Mouse (Mus musculus) left cerebral cortex, adult 18-20 months (tissue): ENCODE measurements around the gene Ptprn2. TPM values are rescaled to one million over a fixed set of nuclear protein-coding genes. Genes with fewer than 3 reads are reported as not detected.

Source experiments
- DNase-seq, 2 experiments: peaks; one replicate each; pipeline ENCODE4 v3.0.0; 2021 to 2022; ENCODE audit warnings: low spot score in 2 of 2, mixed read lengths in 1 of 2
- microRNA-seq, 2 experiments: library from miRNA; unstranded; fragments of <30 nt; microRNA quantifications; one replicate each; pipeline ENCODE4 v1.2.0; 2021
- total RNA-seq, 2 experiments: library from RNA; stranded (reverse); gene quantifications; 2 replicates each; pipeline ENCODE4 v1.2.3; 2021

The Ptprn2 gene
- total RNA-seq, 2 experiments from 2014 or later: 307 to 332 TPM

DNA sequence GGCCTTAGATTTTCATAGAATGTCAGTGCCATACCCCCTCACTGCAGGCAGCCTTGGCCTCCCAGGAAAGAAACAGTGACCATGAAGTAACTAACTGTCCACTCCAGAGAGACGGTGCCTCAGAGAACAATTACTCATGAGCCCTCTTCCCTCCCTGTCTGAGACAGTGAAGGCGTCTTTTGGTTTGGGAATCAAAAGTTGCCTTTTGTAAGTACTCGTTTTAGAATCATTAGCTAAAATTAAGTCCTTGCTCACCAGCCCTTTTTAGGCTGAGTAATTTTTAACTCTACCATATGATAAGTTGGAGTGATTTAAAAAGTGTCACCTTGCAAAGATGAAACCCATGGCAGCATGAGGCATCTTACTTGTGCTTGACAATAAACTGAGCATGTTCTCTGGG is 806.4 kb downstream of the Ptprn2 start:
- no peak for DNase-seq

DNA sequence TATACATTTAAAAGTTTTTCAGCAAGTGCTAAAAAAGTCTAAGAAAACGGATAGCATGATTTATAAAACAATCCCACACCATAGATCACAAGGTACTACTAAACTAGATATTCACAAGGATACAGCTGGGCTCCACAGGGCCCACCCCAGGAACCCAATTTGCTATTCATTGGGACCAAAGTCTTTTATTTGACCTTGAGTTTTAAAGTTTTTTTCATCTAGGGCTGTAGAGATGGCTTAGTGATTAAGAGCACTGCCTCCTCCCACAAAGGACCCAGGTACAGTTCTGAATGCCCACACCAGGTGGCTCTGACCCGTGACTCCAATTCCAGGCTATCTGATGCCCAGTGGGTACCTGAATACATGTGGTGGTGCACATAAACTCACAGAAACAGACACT is 811.3 kb downstream of the Ptprn2 start:
- no peak for DNase-seq

DNA sequence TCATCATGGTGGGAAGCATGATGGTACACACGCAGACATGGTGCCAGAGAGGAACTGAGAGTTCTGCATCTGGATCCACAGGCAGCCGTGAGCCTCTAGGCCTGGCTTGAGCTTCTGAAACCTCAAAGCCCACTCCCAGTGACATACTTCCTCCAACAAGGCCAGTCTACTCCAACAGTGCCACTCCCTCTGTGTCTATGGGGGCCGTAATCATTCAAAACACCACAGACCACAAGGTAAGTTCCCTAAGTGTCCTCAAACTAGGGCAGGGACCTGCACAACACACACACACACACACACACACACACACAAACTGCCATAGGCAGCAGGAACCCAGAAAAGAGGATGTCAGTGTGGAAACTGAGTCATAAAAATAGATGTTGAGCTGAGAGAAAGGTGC is 813.6 kb downstream of the Ptprn2 start:
- DNase-seq: no peak

DNA sequence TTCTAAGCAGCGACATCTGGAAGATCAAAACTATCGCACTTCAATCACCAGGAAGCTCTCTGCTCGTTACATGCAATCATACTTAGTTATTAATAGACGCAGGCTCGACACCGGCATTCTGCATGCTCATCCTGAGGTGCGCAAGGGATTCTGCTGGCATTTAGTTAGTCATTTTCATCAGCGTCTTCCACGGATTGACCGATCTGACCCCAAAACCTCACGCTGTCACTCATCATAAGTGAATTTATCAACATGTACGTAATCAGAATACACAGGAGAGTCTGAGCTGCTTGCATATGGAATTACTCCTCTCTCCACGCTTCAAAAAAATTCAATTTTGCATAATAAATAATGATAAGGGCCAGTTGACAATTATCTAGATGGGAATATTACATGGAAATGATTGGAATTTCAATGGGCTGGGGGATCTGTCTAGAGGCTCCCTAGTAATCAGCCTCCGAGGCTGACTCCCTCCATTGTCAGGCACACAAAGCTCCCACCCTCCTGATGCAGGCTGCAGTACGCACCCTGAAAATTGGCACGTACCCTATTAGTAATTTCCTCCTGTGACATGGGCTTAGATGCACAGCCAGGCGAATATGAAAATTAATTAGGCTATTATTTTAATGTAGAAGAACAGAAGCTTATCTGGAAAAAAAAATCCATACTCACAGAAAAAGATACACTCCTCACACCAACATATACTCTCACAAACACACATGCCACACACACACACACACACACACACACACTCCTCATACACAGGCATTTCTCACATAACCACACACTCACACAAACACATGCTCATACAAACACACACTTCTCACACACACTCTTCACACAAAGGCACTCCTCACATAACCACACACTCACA is 819.5 kb downstream of the Ptprn2 start:
- DNase-seq: no peak

DNA sequence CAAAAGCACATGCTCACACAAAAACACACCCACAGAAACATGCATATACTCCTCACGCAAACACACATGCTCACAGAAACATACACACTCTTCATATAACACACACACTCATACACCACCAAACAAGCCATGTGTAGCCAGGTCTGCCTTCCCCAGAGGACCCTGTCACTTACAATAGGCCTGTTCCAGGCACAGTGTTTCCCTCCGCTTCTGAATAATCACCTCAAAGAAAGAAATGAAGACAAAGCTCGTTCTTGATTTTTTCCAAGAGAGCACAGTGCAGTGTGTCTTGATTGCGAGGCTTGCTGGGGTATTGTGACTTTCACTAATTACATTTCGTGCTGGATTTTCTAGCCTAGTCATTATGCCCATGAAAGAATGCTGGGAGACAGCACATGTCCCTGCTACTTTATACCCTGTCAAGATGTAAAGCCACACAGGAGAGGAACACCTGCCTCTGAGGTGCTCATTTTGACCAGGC is 820.1 kb downstream of the Ptprn2 start:
- no peak for DNase-seq

DNA sequence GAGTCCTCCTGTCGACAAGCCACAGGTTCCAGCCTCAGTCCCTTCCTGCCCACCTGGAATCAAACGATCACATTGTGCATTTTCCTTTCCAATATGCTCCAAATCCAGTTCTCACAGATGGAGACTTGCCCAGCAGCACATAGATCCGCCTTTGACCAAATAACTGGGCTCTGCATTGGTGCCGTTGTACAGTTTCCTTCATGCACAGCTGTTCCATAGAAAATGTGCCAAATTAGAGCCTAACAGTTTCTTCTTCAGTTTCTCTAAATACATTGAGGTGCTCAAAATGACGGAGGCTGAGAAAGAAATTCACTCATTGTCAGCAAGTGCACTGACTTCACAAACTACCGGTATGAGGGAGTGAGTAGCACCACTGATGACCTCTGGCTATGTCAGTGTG is 826.6 kb downstream of the Ptprn2 start:
- no peak for DNase-seq

DNA sequence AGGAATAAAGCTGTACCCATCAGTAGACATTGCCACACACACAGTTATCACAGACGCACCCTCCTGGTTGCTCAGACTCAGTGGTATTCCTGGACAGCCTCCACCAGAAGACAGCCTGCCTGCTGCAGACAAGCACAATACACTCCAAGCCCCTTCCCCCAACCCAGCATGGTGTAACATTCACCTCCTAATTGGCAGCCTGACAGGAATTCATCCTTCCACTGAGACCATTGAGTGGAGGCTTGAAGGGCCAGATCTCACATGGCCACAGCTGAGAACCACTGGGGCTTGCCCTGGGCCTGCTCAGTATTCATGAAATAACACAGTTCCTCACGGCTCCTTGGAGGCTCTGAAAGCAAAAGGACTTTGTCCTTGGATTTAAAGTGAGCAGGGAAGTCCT is 829.5 kb downstream of the Ptprn2 start:
- no peak for DNase-seq

DNA sequence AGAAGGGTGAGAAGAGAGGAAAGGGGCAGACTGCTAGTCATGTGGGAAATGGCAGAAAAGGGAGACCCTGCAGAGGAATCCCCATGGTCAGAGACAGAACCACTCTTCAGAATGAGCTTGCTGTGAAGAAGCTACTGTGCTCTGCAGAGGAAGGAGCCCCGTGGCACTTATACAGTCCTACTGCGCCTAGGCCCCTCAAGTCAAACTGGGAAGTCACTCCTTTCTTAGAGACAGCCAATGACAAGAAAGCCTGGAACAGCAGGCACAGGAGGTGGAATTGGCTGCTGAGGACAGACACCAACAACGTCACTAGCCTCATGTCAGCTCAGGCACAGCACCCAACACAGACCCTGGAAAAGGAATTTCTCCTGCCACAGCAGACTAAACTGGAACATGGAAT is 830.1 kb downstream of the Ptprn2 start:
- DNase-seq: no peak

DNA sequence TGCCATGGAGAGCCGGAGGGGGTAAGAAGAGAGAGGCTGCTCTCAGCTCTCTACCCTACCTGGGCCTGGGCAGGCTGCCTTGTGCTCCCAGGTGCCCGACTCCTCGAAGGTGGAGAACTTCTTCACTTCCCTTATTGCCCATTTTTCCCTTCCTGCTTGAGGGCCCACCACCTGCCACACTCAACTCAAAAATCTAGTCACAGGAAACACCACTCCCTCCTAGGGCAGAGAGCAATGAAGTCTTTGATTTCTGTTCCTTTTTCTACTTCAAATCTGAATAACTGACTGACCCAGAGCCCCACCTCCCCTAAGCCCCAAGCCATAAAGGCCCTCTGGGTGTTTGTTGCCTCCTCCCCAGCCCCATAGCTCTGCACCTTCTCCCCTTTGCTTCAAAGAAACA is 832.7 kb downstream of the Ptprn2 start:
- no peak for DNase-seq

DNA sequence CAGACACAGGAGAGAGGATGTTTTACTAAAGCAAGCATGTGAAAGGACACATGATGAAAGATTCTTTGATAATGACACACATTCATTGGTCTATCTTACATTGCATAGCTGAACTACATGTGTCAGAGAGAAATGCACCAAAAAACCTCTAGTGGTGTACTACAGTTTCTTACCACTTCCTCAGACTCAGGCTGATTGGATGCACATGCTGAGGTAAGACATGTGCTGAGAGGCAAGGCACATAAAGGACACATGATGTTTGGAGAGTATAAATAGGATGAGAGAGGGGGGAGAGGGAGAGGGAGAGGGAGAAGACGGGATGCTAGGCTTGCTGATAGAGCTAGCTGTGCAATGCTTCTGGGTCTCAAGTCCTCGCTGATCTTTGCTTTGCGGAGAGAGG is 837.5 kb downstream of the Ptprn2 start:
- no peak for DNase-seq

Small RNAs within 50 kb of the gene (microRNA-seq; reads per million reads assigned to microRNA genes)
- gene Mir153: 179 to 198 reads per million in 2 experiments

Other genes starting within 250 kb of the Ptprn2 start
- gene Wdr60, start 222.7 kb upstream of the Ptprn2 start, total RNA-seq: 10 to 100 TPM; 17.2 to 18.2 TPM
- not detected for gene Gm11027, start 210.3 kb upstream of the Ptprn2 start, total RNA-seq
- 10 to 100 TPM; 57.8 to 58.5 TPM for gene Esyt2, start 204.5 kb upstream of the Ptprn2 start, total RNA-seq
- 1 to 10 TPM; 5.7 to 7.0 TPM for gene Ncapg2, start 80.3 kb upstream of the Ptprn2 start, total RNA-seq